Mouse (Mus musculus) cerebellum, adult 11-12 months (tissue): Measurements from ENCODE around the gene Magea6.
"Not testable (repeated sequence)": the region's sequence is repeated elsewhere in the genome, so short reads cannot be mapped to it uniquely, and the experiment has no call there.

Source experiments
- DNase-seq: peaks from one replicate; pipeline ENCODE4 v3.0.0; 2022

The Magea6 gene

GRCm38 (mm10) chrX:154935887-154936286, at the start of gene Magea6:
TSS of gene Magea6 (minus strand) at chrX:154935987.
- DNase-seq = not testable (repeated sequence)

- DNase-seq = not testable (repeated sequence)
These were observed 13.6 kb upstream of the Magea6 start, which contains the start of gene Magea3 for GRCm38 (mm10) chrX:154949405-154949804. TSS of gene Magea3 (minus strand) at chrX:154949505.

- DNase-seq = not testable (repeated sequence)
These were observed 45.6 kb downstream of the Magea6 start, which contains the start of gene Cldn34b1 for GRCm38 (mm10) chrX:154890167-154890566. TSS of gene Cldn34b1 (minus strand) at chrX:154890267.
